Mouse (Mus musculus) embryonic facial prominence, embryonic 15.5 days (tissue): ENCODE measurements around the gene Gm27029. TPM values are rescaled to one million over a fixed set of nuclear protein-coding genes. Genes with fewer than 3 reads are reported as not detected.
"Not testable (repeated sequence)": the region's sequence is repeated elsewhere in the genome, so short reads cannot be mapped to it uniquely, and the experiment has no call there.

Source experiments
- ATAC-seq: fragments of 200-750 bp; cut with Nextera tagmentation; 2 replicates; pipeline ENCODE4 v1.8.0; 2017; ENCODE audit warnings: low read depth, moderate TSS enrichment; ENCODE audit not compliant: insufficient number of reproducible peaks, low FRiP score, low TSS enrichment
- H3K27ac ChIP-seq: fragments of 300-500 bp; sonication (generic); replicated peaks from 2 replicates; pipeline ENCODE4 v1.5.1; 2015; ENCODE audit warnings: mild to moderate bottlenecking, inconsistent platforms
- H3K27me3 ChIP-seq: fragments of 300-500 bp; sonication (generic); 2 replicates; pipeline ENCODE4 v1.6.1; 2015; ENCODE audit warnings: inconsistent platforms
- H3K36me3 ChIP-seq: fragments of 300-500 bp; sonication (generic); 2 replicates; pipeline ENCODE4 v1.6.1; 2015; ENCODE audit warnings: mild to moderate bottlenecking, inconsistent platforms
- H3K4me1 ChIP-seq: fragments of 300-500 bp; sonication (generic); 2 replicates; pipeline ENCODE4 v1.6.1; 2015; ENCODE audit warnings: inconsistent platforms
- H3K4me2 ChIP-seq: fragments of 300-500 bp; sonication (generic); replicated peaks from 2 replicates; pipeline ENCODE4 v1.6.1; 2015; ENCODE audit warnings: mild to moderate bottlenecking, inconsistent platforms
- H3K4me3 ChIP-seq: fragments of 300-500 bp; sonication (generic); replicated peaks from 2 replicates; pipeline ENCODE4 v1.5.1; 2015; ENCODE audit warnings: mild to moderate bottlenecking, inconsistent platforms
- H3K9ac ChIP-seq: fragments of 300-500 bp; sonication (generic); 2 replicates; pipeline ENCODE4 v1.6.1; 2015; ENCODE audit warnings: inconsistent platforms
- H3K9me3 ChIP-seq: fragments of 300-500 bp; sonication (generic); replicated peaks from 2 replicates; pipeline ENCODE4 v1.6.1; 2016; ENCODE audit warnings: inconsistent platforms
- WGBS: fragments of 180-500 bp; shearing (Covaris S2); methylation state at CpG from one replicate; pipeline ENCODE4 v1.1.7; 2015; 5-methylcytosine and 5-hydroxymethylcytosine counted together
- polyA plus RNA-seq: library from polyadenylated mRNA; unstranded; fragments of >200 nt; fragmentation: Nextera tagmentation; extraction: Ambion mirVana; gene quantifications from 2 replicates; pipeline ENCODE4 v1.2.1, GENCODE M21; 2015

Gene Gm27029
- polyA plus RNA-seq, 1 experiment from 2014 or later, result 9.7 TPM

DNA sequence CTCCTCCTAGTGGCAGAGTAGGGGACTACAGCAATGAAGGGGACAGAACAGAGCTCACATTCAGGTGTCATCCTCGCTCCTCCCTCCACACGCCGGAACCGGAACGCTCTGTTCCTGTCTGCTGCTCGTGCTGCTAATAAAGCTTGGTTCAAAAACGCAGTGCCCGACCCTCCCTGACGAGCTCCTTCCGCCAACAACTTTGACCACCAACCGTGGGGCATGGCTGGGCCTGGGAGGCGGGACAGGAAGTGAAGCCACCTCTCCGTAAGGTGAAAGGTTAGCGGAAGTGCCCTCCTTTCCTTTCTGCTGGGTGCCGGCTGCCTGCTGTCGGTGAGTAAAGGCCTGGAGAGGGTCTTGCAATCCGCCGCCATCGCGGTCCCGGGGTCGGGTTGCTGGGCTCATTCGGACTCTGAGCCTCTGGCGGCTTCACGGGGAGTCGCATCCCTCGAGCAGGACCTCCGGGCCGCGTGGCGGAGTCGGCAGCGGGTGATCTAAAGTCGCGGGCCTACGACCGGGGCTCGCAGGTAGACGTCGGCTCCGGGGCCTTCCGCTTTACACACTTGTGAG, 17.6 kb upstream of the Gm27029 start, which contains the start of gene Rpl27:
Gene Rpl27 (plus strand): TSS at position 172 of the 567 bp plus-strand sequence.
- Histone ChIP-seq H3K4me3 (peak within 1 kb of the TSS; percentile 79), H3K27ac (peak within 1 kb of the TSS; percentile 92), H3K9ac (peak within 1 kb of the TSS; percentile 56), H3K9me3 (no peaks in the 10 kb centered on the region), H3K27me3 (no peaks in the 10 kb centered on the region), H3K4me2 (peak within 1 kb of the TSS; percentile 53), H3K4me1 (peaks cover 16% of the 10 kb centered on the region), H3K36me3 (peaks cover 24% of the 10 kb centered on the region)
- ATAC-seq, result peak; percentile 98
- WGBS, result under 1% methylated on average over 42 of the region's 42 CpGs

- Histone ChIP-seq H3K36me3 (peaks cover 24% of the 10 kb centered on the region), H3K4me3 (peak overlapping the region; percentile 79), H3K4me2 (peak overlapping the region; percentile 43), H3K4me1 (peaks cover 16% of the 10 kb centered on the region)
- H3K9me3 ChIP-seq, H3K9ac ChIP-seq, H3K27ac ChIP-seq, ATAC-seq, H3K27me3 ChIP-seq: not testable (repeated sequence)
- WGBS, result 39% methylated on average over 14 of the region's 15 CpGs
These were observed 17.0 kb upstream of the Gm27029 start for GRCm38 (mm10) chr11:101441450-101442126.

- H3K27ac ChIP-seq, ATAC-seq, H3K4me3 ChIP-seq, H3K9me3 ChIP-seq, H3K27me3 ChIP-seq, H3K4me2 ChIP-seq, H3K9ac ChIP-seq, H3K4me1 ChIP-seq: not testable (repeated sequence)
- peaks cover 30% of the 10 kb centered on the region for H3K36me3 ChIP-seq
- WGBS, result 52% methylated on average over 3 of the region's 3 CpGs
These were observed 13.4 kb upstream of the Gm27029 start for GRCm38 (mm10) chr11:101438006-101438405.

- Histone ChIP-seq H3K27ac (no peak overlapping the region), H3K9ac (no peak overlapping the region), H3K36me3 (peaks cover 39% of the 10 kb centered on the region), H3K4me3 (no peak overlapping the region), H3K4me1 (no peaks in the 10 kb centered on the region), H3K27me3 (no peaks in the 10 kb centered on the region), H3K9me3 (no peaks in the 10 kb centered on the region), H3K4me2 (no peak overlapping the region)
- 84% methylated on average over 4 of the region's 4 CpGs for WGBS
- no peak for ATAC-seq
These were observed 12.3 kb upstream of the Gm27029 start for GRCm38 (mm10) chr11:101436916-101437315.

GRCm38 (mm10) chr11:101435831-101436230, 11.2 kb upstream of the Gm27029 start:
- Histone ChIP-seq H3K9ac (no peak overlapping the region), H3K9me3 (no peaks in the 10 kb centered on the region), H3K27me3 (no peaks in the 10 kb centered on the region), H3K4me1 (no peaks in the 10 kb centered on the region), H3K27ac (no peak overlapping the region), H3K4me2 (no peak overlapping the region), H3K4me3 (no peak overlapping the region), H3K36me3 (peaks cover 50% of the 10 kb centered on the region)
- 84% methylated on average over 4 of the region's 4 CpGs for WGBS
- 0 out of 2 replicates have a peak, but pooled peaks have one; percentile 9 for ATAC-seq

GRCm38 (mm10) chr11:101433396-101433795, 8.8 kb upstream of the Gm27029 start:
- Histone ChIP-seq H3K9ac (no peak overlapping the region), H3K36me3 (peaks cover 66% of the 10 kb centered on the region)

DNA sequence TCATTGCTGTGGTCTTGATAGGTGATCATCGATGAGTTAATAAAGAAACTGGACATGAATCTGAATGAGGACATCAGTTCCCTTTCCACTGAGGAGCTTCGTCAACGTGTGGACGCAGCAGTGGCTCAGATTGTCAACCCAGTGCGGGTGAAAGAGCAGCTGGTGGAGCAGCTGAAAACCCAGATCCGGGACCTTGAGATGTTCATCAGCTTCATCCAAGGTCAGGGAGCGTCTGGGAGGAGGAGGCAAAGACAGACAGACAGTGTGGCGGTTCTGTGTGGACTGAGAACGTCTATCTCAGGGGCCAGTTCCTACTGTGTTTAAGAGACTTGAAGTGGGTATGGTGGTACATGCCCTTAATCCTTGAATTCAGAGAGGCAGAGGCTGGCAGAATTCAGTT, 6.7 kb upstream of the Gm27029 start:
- Histone ChIP-seq H3K4me2 (no peak overlapping the region), H3K36me3 (peaks cover 66% of the 10 kb centered on the region), H3K27ac (no peak overlapping the region), H3K9ac (no peak overlapping the region), H3K4me3 (no peak overlapping the region), H3K27me3 (no peaks in the 10 kb centered on the region), H3K4me1 (peaks cover 8% of the 10 kb centered on the region), H3K9me3 (no peaks in the 10 kb centered on the region)
- no peak for ATAC-seq
- 91% methylated on average over 9 of the region's 9 CpGs for WGBS

More at GRCm38 (mm10) chr11:101433396-101433795, 8.8 kb upstream of the Gm27029 start:
- Histone ChIP-seq H3K4me3 (no peak overlapping the region), H3K27me3 (no peaks in the 10 kb centered on the region), H3K4me2 (no peak overlapping the region), H3K9me3 (no peaks in the 10 kb centered on the region), H3K27ac (no peak overlapping the region), H3K4me1 (no peaks in the 10 kb centered on the region)
- ATAC-seq, result no peak
- WGBS, result 89% methylated on average over 13 of the region's 13 CpGs

GRCm38 (mm10) chr11:101426165-101426564, 1.6 kb upstream of the Gm27029 start:
- Histone ChIP-seq H3K36me3 (peaks cover 19% of the 10 kb centered on the region), H3K4me2 (peak overlapping the region; percentile 90), H3K4me3 (peak overlapping the region; percentile 89), H3K27me3 (no peaks in the 10 kb centered on the region), H3K9ac (no peak overlapping the region), H3K4me1 (peaks cover 30% of the 10 kb centered on the region), H3K9me3 (no peaks in the 10 kb centered on the region), H3K27ac (no peak overlapping the region)
- 44% methylated on average over 8 of the region's 8 CpGs for WGBS
- ATAC-seq, result no peak

DNA sequence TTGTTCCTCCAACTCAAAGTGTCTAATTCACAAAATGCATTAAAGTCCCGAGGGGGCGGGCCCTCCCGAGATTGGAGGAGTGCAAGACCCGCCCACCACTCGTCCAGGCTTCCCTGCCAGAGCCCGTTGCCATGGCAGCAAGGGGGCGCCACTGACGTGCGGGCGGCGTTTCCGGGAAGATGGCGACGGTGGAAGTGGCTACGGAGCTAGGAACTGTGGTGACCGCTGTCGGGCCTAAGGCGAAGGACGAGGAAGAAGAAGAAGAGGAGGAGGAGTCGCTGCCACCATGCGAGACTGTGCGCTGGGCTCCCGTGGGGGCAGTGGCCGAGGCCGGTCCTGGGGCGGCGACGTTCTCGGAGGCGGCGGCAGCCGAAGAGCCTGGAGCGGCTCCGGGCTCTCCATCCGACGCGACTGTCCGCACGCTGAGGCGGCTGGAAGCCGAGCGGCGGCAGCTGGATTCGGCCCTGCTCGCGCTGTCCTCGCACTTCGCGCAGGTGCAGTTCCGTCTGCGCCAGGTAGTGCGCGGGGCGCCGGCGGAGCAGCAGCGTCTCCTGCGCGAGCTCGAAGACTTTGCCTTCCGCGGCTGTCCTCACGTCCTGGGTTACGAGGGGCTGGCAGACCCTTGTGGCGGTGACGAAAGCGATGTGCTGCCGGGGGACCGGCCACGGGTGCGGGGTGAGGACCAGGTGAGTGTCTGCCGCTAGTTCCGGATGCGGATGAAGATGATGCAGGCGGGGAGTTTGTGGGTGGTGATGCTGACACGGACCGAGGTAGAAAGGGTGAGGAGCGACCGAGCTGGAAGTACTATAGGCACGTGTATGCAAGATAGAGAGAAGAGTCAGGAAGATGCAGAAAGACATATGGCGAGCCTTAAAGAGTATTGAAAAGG, 573 bp upstream of the Gm27029 start, which contains the start of the genes Rundc1 and Ptges3l:
Gene Rundc1 (plus strand): TSS at position 161 of the 889 bp plus-strand sequence.
Gene Ptges3l (minus strand): TSS at position 409 of the 889 bp plus-strand sequence.
- H3K9ac ChIP-seq, result peak within 1 kb of the TSS; percentile 72
- under 1% methylated on average over 81 of the region's 81 CpGs for WGBS
- H3K9me3 ChIP-seq, result no peaks in the 10 kb centered on the region
- ATAC-seq, result peak; percentile 92
- peak within 1 kb of the TSS; percentile 90 for H3K27ac ChIP-seq
- H3K27me3 ChIP-seq, result no peaks in the 10 kb centered on the region
- H3K4me3 ChIP-seq, result peak within 1 kb of the TSS; percentile 89
- H3K4me2 ChIP-seq, result peak within 1 kb of the TSS; percentile 90
- H3K36me3 ChIP-seq, result peaks cover 9% of the 10 kb centered on the region
- peaks cover 30% of the 10 kb centered on the region for H3K4me1 ChIP-seq

DNA sequence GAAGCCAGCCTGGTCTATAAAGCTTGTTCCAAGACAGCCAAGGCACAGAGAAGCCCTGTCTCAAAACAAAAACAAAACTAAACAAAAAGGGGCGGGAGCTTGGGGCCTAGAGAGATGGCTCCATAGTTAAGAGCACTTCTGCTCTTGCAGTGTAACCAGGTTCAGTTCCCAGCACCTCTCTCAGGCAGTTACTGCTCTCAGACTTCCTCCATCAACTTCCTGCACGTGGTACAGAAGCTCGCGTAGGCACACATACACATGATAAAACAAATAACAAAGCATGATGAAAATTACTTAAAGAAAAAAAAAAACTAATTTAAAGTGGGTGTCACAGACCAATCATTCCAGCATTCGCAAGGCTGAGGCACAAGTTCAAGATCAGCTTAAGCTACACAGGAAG, 4.4 kb downstream of the Gm27029 start:
- H3K4me3 ChIP-seq, result no peak overlapping the region
- ATAC-seq, result no peak
- 88% methylated on average over 5 of the region's 5 CpGs for WGBS
- H3K36me3 ChIP-seq, result no peaks in the 10 kb centered on the region
- H3K4me1 ChIP-seq, result peaks cover 20% of the 10 kb centered on the region
- no peak overlapping the region for H3K4me2 ChIP-seq
- H3K27me3 ChIP-seq, result no peaks in the 10 kb centered on the region
- H3K9me3 ChIP-seq, result no peaks in the 10 kb centered on the region
- H3K27ac ChIP-seq, result no peak overlapping the region
- no peak overlapping the region for H3K9ac ChIP-seq

- Histone ChIP-seq H3K27ac (no peak overlapping the region), H3K4me1 (peaks cover 20% of the 10 kb centered on the region), H3K27me3 (no peaks in the 10 kb centered on the region), H3K4me2 (no peak overlapping the region), H3K9ac (no peak overlapping the region), H3K36me3 (no peaks in the 10 kb centered on the region), H3K4me3 (no peak overlapping the region), H3K9me3 (no peaks in the 10 kb centered on the region)
- ATAC-seq, result no peak
- WGBS, result 32% methylated on average over 3 of the region's 3 CpGs
These were observed 5.0 kb downstream of the Gm27029 start for GRCm38 (mm10) chr11:101419610-101420009.
